Comparison of ENCODE assay signal across 9 mouse cellular contexts in the genomic region with DNA sequence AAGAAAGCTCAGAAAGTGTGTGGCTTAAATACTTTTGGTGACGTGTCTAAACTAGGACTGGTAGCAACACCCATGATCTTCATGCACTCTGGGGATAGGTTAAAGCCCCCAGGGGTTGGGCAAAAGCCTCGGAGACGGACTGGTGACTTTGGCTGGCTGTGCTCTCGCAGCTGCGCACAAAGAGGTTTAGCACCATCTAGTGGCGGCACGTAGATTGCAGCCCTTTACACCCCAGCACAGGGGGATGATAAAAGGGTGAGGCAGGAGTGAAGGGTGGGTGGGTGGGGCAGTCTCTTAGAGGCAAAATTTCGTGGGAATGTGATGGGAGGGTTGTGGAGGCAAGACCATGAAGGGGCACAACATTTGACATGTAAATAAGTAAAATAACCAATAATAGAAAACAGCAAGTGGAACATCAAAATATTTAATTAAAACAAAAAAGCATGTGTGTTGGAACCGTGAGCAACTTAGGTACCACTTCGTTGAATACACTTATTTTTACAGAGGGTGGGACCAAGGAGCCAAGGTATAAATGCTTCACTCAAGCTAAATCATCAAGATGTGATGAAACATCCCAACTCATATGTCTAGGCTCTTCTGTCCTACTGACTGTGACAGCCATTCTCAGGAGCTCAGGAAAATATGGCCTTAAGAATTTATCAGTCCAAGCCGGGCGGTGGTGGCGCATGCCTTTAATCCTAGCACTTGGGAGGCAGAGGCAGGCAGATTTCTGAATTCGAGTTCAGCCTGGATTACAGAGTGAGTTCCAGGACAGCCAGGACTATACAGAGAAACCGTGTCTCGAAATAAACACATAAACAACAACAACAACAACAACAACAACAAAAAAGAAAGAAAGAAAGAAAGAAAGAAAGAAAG. TPM values are rescaled to one million over a fixed set of nuclear protein-coding genes. Genes with fewer than 3 reads are reported as not detected.
DNase-seq lines count a peak whose midpoint lies in the region; ATAC-seq and TF ChIP-seq lines count a peak whose summit lies in the region.
"Not testable (repeated sequence)": the region's sequence is repeated elsewhere in the genome, so short reads cannot be mapped to it uniquely, and the experiment has no call there.
"Had no signal": no experiment of that assay in that cellular context is flagged by ENCODE, and none has a peak within 500 bp of the region (broad histone marks: within the 10 kb centered on the region; RNA-seq: fewer than 3 reads in every experiment).

No protein-coding gene starts in this region.

- TF ChIP-seq POLR2A in heart, adult 2 months (IDR thresholded peaks at IDR 0.05; ENCODE audit: insufficient read depth, low read depth, low read length): not testable (repeated sequence)

- TF ChIP-seq EP300 in heart, adult 2 months (IDR thresholded peaks at IDR 0.05; ENCODE audit: insufficient read depth, low read depth, low read length): not testable (repeated sequence)

- H3K79me2 ChIP-seq in heart, adult 2 months (replicated peaks; ENCODE audit: control insufficient read depth, insufficient read depth, low read length): not testable (repeated sequence)

- not testable (repeated sequence) for H3K36me3 ChIP-seq in embryonic facial prominence, embryonic 11.5 days (replicated peaks; ENCODE audit: control insufficient read depth, insufficient read depth, low read depth, low read length); heart, adult 2 months (ENCODE audit: control insufficient read depth, insufficient read depth, low read length); intestine, embryonic 16.5 days (ENCODE audit: control insufficient read depth, insufficient read depth, low read length)

- intact Hi-C loops in heart, adult 2 months (cut with DNase I): loop anchor here (1.0 kb wide), 1 partner anchor 23 kb away; no protein-coding TSS in a partner anchor
- intact Hi-C loops in left cerebral cortex, postnatal 14 days (cut with DNase I): loop anchor here (5.0 kb wide), 1 partner anchor 127 kb away; no protein-coding TSS in a partner anchor

- ATAC-seq in embryonic facial prominence, embryonic 11.5 days (replicated peaks; ENCODE audit: insufficient number of reproducible peaks, low FRiP score, low TSS enrichment, low read depth): peak; percentile 49; the same call in 1 of the 2 replicates
- peak; percentile 59; the same call in 1 of the 2 replicates for ATAC-seq in intestine, embryonic 16.5 days

- H3K4me1 ChIP-seq in embryonic facial prominence, embryonic 11.5 days (ENCODE audit: control insufficient read depth, insufficient read depth, low read length); heart, adult 2 months (ENCODE audit: control insufficient read depth, insufficient read depth, low read length); intestine, embryonic 16.5 days (ENCODE audit: control insufficient read depth, insufficient read depth, low read length): not testable (repeated sequence)

- not testable (repeated sequence) for H3K9me3 ChIP-seq in embryonic facial prominence, embryonic 11.5 days (replicated peaks; ENCODE audit: control insufficient read depth, low read length); intestine, embryonic 16.5 days (ENCODE audit: control insufficient read depth, low read length)

- peak; percentile 65 for TF ChIP-seq CTCF in heart, adult 2 months (IDR thresholded peaks at IDR 0.05)

- WGBS in embryonic facial prominence, embryonic 11.5 days: 36% methylated on average over 13 of the region's 16 CpGs
- 28% methylated on average over 16 of the region's 16 CpGs for WGBS in heart, adult 2 months
- WGBS in intestine, embryonic 16.5 days: 38% methylated on average over 14 of the region's 16 CpGs

- peak; percentile 72 to 80 for DNase-seq in adrenal gland, adult 18-20 months (ENCODE audit: low spot score in 2 of 2)
- DNase-seq in embryonic facial prominence, embryonic 11.5 days (ENCODE audit: low spot score): peak; percentile 79
- DNase-seq in heart, adult 2 months: peak; percentile 66 to 85
- peak; percentile 61 to 78 for DNase-seq in left cerebral cortex, postnatal 14 days (ENCODE audit: low spot score in 2 of 2)
- DNase-seq in lung, postnatal 36 days: peak; percentile 85
- peak; percentile 79 for DNase-seq in right cerebral cortex, postnatal 14 days
- peak; percentile 74 for DNase-seq in urinary bladder, postnatal 14 days (ENCODE audit: low spot score)

- not testable (repeated sequence) for H3K9ac ChIP-seq in embryonic facial prominence, embryonic 11.5 days (replicated peaks; ENCODE audit: low read length); heart, adult 2 months (ENCODE audit: low read depth, low read length); intestine, embryonic 16.5 days (ENCODE audit: low read depth, low read length)

- not testable (repeated sequence) for H3K27ac ChIP-seq in embryonic facial prominence, embryonic 11.5 days (replicated peaks; ENCODE audit: low read depth, low read length); heart, adult 2 months; intestine, embryonic 16.5 days (ENCODE audit: low read length)

- peaks cover 15% of the 10 kb centered on the region for H3K27me3 ChIP-seq in embryonic facial prominence, embryonic 11.5 days (ENCODE audit: control insufficient read depth, insufficient read depth, low read length)
- H3K27me3 ChIP-seq in heart, adult 2 months (ENCODE audit: control insufficient read depth, insufficient read depth, low read length); intestine, embryonic 16.5 days (replicated peaks; ENCODE audit: control insufficient read depth, insufficient read depth, low read length): not testable (repeated sequence)

- not testable (repeated sequence) for H3K4me3 ChIP-seq in embryonic facial prominence, embryonic 11.5 days (ENCODE audit: low read depth, low read length); heart, adult 2 months; intestine, embryonic 16.5 days (ENCODE audit: low read length)

- not testable (repeated sequence) for H3K4me2 ChIP-seq in embryonic facial prominence, embryonic 11.5 days (ENCODE audit: low read depth, low read length)
- 0 out of 2 replicates have a peak overlapping the region, but pooled peaks have one; percentile 22 for H3K4me2 ChIP-seq in intestine, embryonic 16.5 days (ENCODE audit: low read depth, low read length)

RNA-seq across cellular contexts. Expression of a gene that starts 5.6 kb away (rescaled TPM):
- total RNA-seq in adrenal gland, adult 18-20 months (2021): under 1 TPM in 1 of 2 experiments, not detected in 1; 0.36 TPM
- 0.32 and 0.42 TPM in 2 replicates for polyA plus RNA-seq in embryonic facial prominence, embryonic 11.5 days (2014; fragmentation: Nextera tagmentation; extraction: Ambion mirVana)
- total RNA-seq in heart, adult 2 months (2021): not detected
- not detected in 2 replicates for polyA plus RNA-seq in heart, adult 2 months (2012; rRNA removed)
- polyA plus RNA-seq in intestine, embryonic 16.5 days (2015; fragmentation: Nextera tagmentation; extraction: Ambion mirVana): 0.29 and 0.31 TPM in 2 replicates
- under 1 TPM; 0.35 to 0.42 TPM for total RNA-seq in left cerebral cortex, postnatal 14 days (2021)

RNA-seq across cellular contexts. Expression of a gene that starts 5.6 kb away (rescaled TPM):
- 1 to 10 TPM in 1 of 2 experiments, not detected in 1; 1.7 TPM for total RNA-seq in adrenal gland, adult 18-20 months (2021)
- polyA plus RNA-seq in embryonic facial prominence, embryonic 11.5 days (2014; fragmentation: Nextera tagmentation; extraction: Ambion mirVana): 11.3 and 13.6 TPM in 2 replicates
- not detected for total RNA-seq in heart, adult 2 months (2021)
- 0.15 and 0.23 TPM in 2 replicates for polyA plus RNA-seq in heart, adult 2 months (2012; rRNA removed)
- polyA plus RNA-seq in intestine, embryonic 16.5 days (2015; fragmentation: Nextera tagmentation; extraction: Ambion mirVana): 3.9 and 4.1 TPM in 2 replicates
- total RNA-seq in left cerebral cortex, postnatal 14 days (2021): not detected
- total RNA-seq: left cerebral cortex, adult 8-10 months had no signal

RNA-seq across cellular contexts. Expression of a gene that starts 14.9 kb away (rescaled TPM):
- total RNA-seq in adrenal gland, adult 18-20 months (2021): 10 to 100 TPM in 1 of 2 experiments, 1 to 10 TPM in 1; 7.3 to 13.4 TPM
- 17.6 and 19.6 TPM in 2 replicates for polyA plus RNA-seq in embryonic facial prominence, embryonic 11.5 days (2014; fragmentation: Nextera tagmentation; extraction: Ambion mirVana)
- total RNA-seq in heart, adult 2 months (2021): 1 to 10 TPM in 1 of 2 experiments, under 1 TPM in 1; 0.86 to 1.2 TPM
- 1.4 and 8.7 TPM in 2 replicates for polyA plus RNA-seq in heart, adult 2 months (2012; rRNA removed)
- polyA plus RNA-seq in intestine, embryonic 16.5 days (2015; fragmentation: Nextera tagmentation; extraction: Ambion mirVana): 28.0 and 30.0 TPM in 2 replicates
- total RNA-seq in left cerebral cortex, postnatal 14 days (2021): 1 to 10 TPM in 1 of 2 experiments, not detected in 1; 1.1 TPM
